ENCODE assay signal across 22 mouse cellular contexts in the genomic region with DNA sequence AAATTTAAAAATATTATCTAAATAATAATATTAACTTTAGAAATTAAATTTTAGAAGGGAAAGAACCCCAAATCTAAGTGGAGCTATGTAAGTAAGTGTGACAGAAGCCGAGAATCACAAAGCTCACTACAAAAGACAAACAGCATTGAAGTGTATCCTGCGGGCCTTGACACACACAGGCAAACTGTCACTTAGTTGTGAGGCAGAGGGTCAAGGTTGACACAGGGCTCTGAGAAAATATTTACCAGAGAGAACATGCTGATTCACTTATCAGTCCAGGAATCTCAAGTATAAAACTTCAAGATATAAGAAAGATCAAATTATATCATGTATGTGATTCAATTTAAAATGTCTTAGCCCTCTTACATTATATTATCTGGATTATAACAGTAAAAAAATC.
A peak's percentile ranks its signal among the peaks of the same experiment; 100 is the strongest.
DNase-seq lines count a peak whose midpoint lies in the region; TF ChIP-seq lines count a peak whose summit lies in the region.
"Had no signal": no experiment of that assay in that cellular context is flagged by ENCODE, and none has a peak within 500 bp of the region (broad histone marks: within the 10 kb centered on the region; RNA-seq: fewer than 3 reads in every experiment).

No protein-coding gene starts in this region.

- no peak for TF ChIP-seq CTCF in left cerebral cortex, adult 2 months (IDR thresholded peaks at IDR 0.05)
- no peak for TF ChIP-seq CTCF in C2C12 (IDR thresholded peaks at IDR 0.05; ENCODE audit: control insufficient read depth, insufficient read depth, insufficient read length)

- peak; percentile 50 to 65 for DNase-seq in adrenal gland, adult (ENCODE audit: inconsistent age in 2 of 2, low spot score in 1 of 2)
- DNase-seq in adrenal gland, adult 8-10 months, result no peak
- no peak for DNase-seq in left cerebral cortex, adult 2 months (ENCODE audit: extremely low spot score in 1 of 2, low spot score in 2 of 2)
- no peak for DNase-seq in left cerebral cortex, adult 9 months (ENCODE audit: low spot score in 2 of 2)
- DNase-seq in urinary bladder, postnatal 10 days (ENCODE audit: low spot score), result no peak
- DNase-seq in left cerebral cortex, adult 18-20 months (ENCODE audit: low spot score in 2 of 2), result no peak
- DNase-seq: adrenal gland, postnatal 25 days; cerebellum, adult 2 months; heart, adult 2 months; kidney, adult 8-10 months; thymus, adult 18-20 months; thymus, postnatal 25 days had no signal

- no peak for TF ChIP-seq POLR2A in myocyte (IDR thresholded peaks at IDR 0.05; ENCODE audit: insufficient read length, low read depth)

- peak overlapping the region; percentile 67; the same call in 1 of the 2 replicates for H3K27ac ChIP-seq in left cerebral cortex, adult 2 months
- H3K27ac ChIP-seq: heart, adult 2 months; hindbrain, embryonic 14.5 days; liver, embryonic 15.5 days had no signal

- H3K36me3 ChIP-seq in C2C12 (ENCODE audit: control insufficient read depth, insufficient read depth), result peaks cover 19% of the 10 kb centered on the region
- H3K36me3 ChIP-seq in myocyte (ENCODE audit: control insufficient read depth, insufficient read depth), result no peaks in the 10 kb centered on the region
- H3K36me3 ChIP-seq: liver, embryonic 15.5 days; stomach, embryonic 15.5 days had no signal

- no peaks in the 10 kb centered on the region for H3K79me3 ChIP-seq in C2C12 (ENCODE audit: low read depth)

- peak overlapping the region; percentile 87 for H3K4me2 ChIP-seq in myocyte (ENCODE audit: low read depth)
- H3K4me2 ChIP-seq: forebrain, embryonic 15.5 days; heart, embryonic 12.5 days; hindbrain, embryonic 14.5 days; liver, embryonic 15.5 days; midbrain, embryonic 12.5 days; stomach, embryonic 15.5 days had no signal

- H3K79me2 ChIP-seq in C2C12 (ENCODE audit: control insufficient read depth, insufficient read depth), result no peaks in the 10 kb centered on the region
- H3K79me2 ChIP-seq in myocyte (ENCODE audit: control insufficient read depth, insufficient read depth), result no peaks in the 10 kb centered on the region

- intact Hi-C loops in left cerebral cortex, adult 2 months (cut with DNase I), result no loop called here

- H3ac ChIP-seq in C2C12 (ENCODE audit: control insufficient read depth, insufficient read length, low read depth) (peak overlapping the region; percentile 30), myocyte (ENCODE audit: control insufficient read depth, insufficient read length) (no peak overlapping the region)

- no peaks in the 10 kb centered on the region for H3K27me3 ChIP-seq in C2C12 (ENCODE audit: control insufficient read depth, insufficient read depth, insufficient read length)
- H3K27me3 ChIP-seq in myocyte (ENCODE audit: control insufficient read depth, insufficient read depth, insufficient read length), result no peaks in the 10 kb centered on the region
- H3K27me3 ChIP-seq: forebrain, embryonic 15.5 days; heart, embryonic 12.5 days; liver, embryonic 15.5 days; megakaryocyte, embryonic 14.5 days; stomach, embryonic 15.5 days had no signal

- no peak overlapping the region for H3K4me3 ChIP-seq in left cerebral cortex, adult 2 months
- H3K4me3 ChIP-seq in C2C12 (ENCODE audit: insufficient read depth, poor library complexity, severe bottlenecking), result no peak overlapping the region
- H3K4me3 ChIP-seq in myocyte, result peak overlapping the region; percentile 0
- H3K4me3 ChIP-seq: forebrain, embryonic 10.5 days; forebrain, embryonic 15.5 days; heart, adult 2 months; heart, embryonic 12.5 days; liver, embryonic 15.5 days; megakaryocyte, embryonic 14.5 days; midbrain, embryonic 12.5 days; stomach, embryonic 15.5 days had no signal

TF ChIP-seq in C2C12, 6 proteins besides CTCF, POLR2A, EP300 and RAD21:
- no peak for TF ChIP-seq FOSL1 (IDR thresholded peaks at IDR 0.05; ENCODE audit: insufficient read depth, low read length, poor library complexity, severe bottlenecking)
- no peak for TF ChIP-seq USF1 (IDR thresholded peaks at IDR 0.05; ENCODE audit: low read depth)
- TF ChIP-seq CEBPB (IDR thresholded peaks at IDR 0.05; ENCODE audit: low read depth), result no peak
- TF ChIP-seq MYOD1 (IDR thresholded peaks at IDR 0.05; ENCODE audit: control insufficient read depth, insufficient read length, low read depth), result no peak
- no peak for TF ChIP-seq MYOG (IDR thresholded peaks at IDR 0.05; ENCODE audit: control insufficient read depth, extremely low read depth, insufficient read length)
- no peak for TF ChIP-seq MAX (IDR thresholded peaks at IDR 0.05)

TF ChIP-seq in myocyte, 11 proteins besides CTCF, POLR2A, EP300 and RAD21:
- TF ChIP-seq E2F4 (IDR thresholded peaks at IDR 0.05; ENCODE audit: insufficient read depth) (no peak), SRF (IDR thresholded peaks at IDR 0.05; ENCODE audit: control insufficient read depth, insufficient read length, low read depth) (no peak), MYOG (IDR thresholded peaks at IDR 0.05; ENCODE audit: control insufficient read depth in 1 of 3, insufficient read depth in 1 of 3, insufficient read length in 2 of 3, low read depth in 2 of 3) (no peak), CEBPB (IDR thresholded peaks at IDR 0.05; ENCODE audit: insufficient read depth, poor library complexity, severe bottlenecking) (no peak), POLR2AphosphoS2 (IDR thresholded peaks at IDR 0.05; ENCODE audit: insufficient read length, low read depth) (no peak), TCF3 (IDR thresholded peaks at IDR 0.05; ENCODE audit: insufficient read length, low read depth) (no peak), MYOD1 (IDR thresholded peaks at IDR 0.05; ENCODE audit: control insufficient read depth in 1 of 3, insufficient read length in 2 of 3, low read depth in 2 of 3) (no peak), MAX (IDR thresholded peaks at IDR 0.05; ENCODE audit: low read depth) (no peak), TCF12 (IDR thresholded peaks at IDR 0.05; ENCODE audit: insufficient read depth, poor library complexity, severe bottlenecking) (no peak), REST (IDR thresholded peaks at IDR 0.05; ENCODE audit: insufficient read depth, insufficient read length) (no peak), USF1 (IDR thresholded peaks at IDR 0.05; ENCODE audit: low read depth) (no peak)
TF ChIP-seq in myocyte: peak in this region for 0.

Comparison
In these comparisons a context has a peak if more than half of its experiments do, and no peak if none do; other contexts are left out.
1. DNase-seq: peak in adrenal gland, adult (2 of 2); none in adrenal gland, adult 8-10 months (single experiment), left cerebral cortex, adult 2 months (0 of 2), left cerebral cortex, adult 9 months (0 of 2), urinary bladder, postnatal 10 days (single experiment) and left cerebral cortex, adult 18-20 months (0 of 2).